Mouse (Mus musculus) cerebellum, adult 2 months (tissue): Measurements from ENCODE around the gene Lrba.

ENCODE experiments used
- CTCF ChIP-seq: fragments of 200-500 bp; IDR thresholded peaks from 2 replicates; pipeline ENCODE4 v1.5.1; 2011; ENCODE audit warnings: low read depth, mild to moderate bottlenecking, control low read depth, low read length, moderate library complexity, borderline replicate concordance; ENCODE audit not compliant: insufficient read depth
- POLR2A ChIP-seq: fragments of 200-500 bp; IDR thresholded peaks from 2 replicates; pipeline ENCODE4 v1.6.1; 2011; ENCODE audit warnings: low read length, control low read depth, borderline replicate concordance; ENCODE audit not compliant: insufficient read depth

DNA sequence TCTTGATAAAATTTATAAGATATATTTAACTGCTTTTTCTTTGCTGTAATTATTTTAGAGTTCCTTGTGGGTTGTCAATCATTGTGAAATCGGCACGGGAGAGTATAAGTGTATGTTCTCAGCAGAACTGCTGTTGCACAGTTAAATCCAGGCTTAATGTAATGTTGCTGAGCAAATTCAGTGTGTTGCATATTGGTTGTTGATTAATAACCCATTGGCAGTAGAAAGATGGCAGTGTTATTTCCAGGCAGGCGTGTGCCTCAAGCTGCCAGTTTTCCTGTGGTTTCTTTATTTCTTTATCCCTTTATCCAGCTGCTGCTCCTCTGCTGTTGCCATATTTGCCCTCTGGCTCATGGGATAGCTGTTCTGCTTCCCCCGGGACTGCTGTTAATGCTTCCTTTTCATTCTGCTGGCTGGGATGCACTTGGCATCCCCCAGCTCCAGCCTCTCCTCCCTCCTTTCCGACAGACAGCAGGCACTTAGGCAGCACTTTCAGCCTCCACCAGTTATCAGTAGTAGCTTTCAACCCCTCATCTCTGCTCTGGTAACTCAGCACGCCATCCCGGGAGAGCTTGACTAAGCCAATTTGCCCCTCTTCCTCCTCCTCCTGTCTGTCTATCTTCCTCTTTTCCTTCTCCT lies 463.2 kb downstream of the Lrba start:
- no peak for TF ChIP-seq POLR2A
- TF ChIP-seq CTCF = no peak
